Mouse (Mus musculus) small intestine, adult 2 months (tissue): ENCODE measurements around the gene Intu.

Source experiments
- CTCF ChIP-seq: fragments of 200-500 bp; IDR thresholded peaks from 2 replicates; pipeline ENCODE4 v1.5.1; 2012; ENCODE audit warnings: low read depth, mild to moderate bottlenecking, control low read depth, inconsistent platforms, low read length, moderate library complexity, mixed read lengths; ENCODE audit not compliant: insufficient replicate concordance, insufficient read length; ENCODE audit errors: extremely low read depth
- POLR2A ChIP-seq: fragments of 200-500 bp; IDR thresholded peaks from 2 replicates; pipeline ENCODE4 v1.6.1; 2012; ENCODE audit warnings: low read depth, mild to moderate bottlenecking, control low read depth, inconsistent platforms, low read length, moderate library complexity

GRCm38 (mm10) chr3:40527976-40528950 lies 2.8 kb upstream of the Intu start:
- TF ChIP-seq POLR2A: no peak
- no peak for TF ChIP-seq CTCF
